Mouse (Mus musculus) midbrain, embryonic 16.5 days (tissue): ENCODE data around the gene Mepe. TPM values are rescaled to one million over a fixed set of nuclear protein-coding genes. Genes with fewer than 3 reads are reported as not detected.
A peak's percentile ranks its signal among the peaks of the same experiment; 100 is the strongest.

Experiments used
- ATAC-seq: fragments of 200-750 bp; cut with Nextera tagmentation; 2 replicates; pipeline ENCODE4 v1.8.0; 2017; ENCODE audit warnings: moderate TSS enrichment
- H3K27ac ChIP-seq: fragments of 300-500 bp; sonication (generic); 2 replicates; pipeline ENCODE4 v1.5.1; 2014; ENCODE audit warnings: mild to moderate bottlenecking, low read length, mixed read lengths
- H3K27me3 ChIP-seq: fragments of 300-500 bp; sonication (generic); 2 replicates; pipeline ENCODE4 v1.6.1; 2014; ENCODE audit warnings: low read depth, low read length, mixed read lengths; ENCODE audit not compliant: control insufficient read depth, insufficient read depth
- H3K36me3 ChIP-seq: fragments of 300-500 bp; sonication (generic); 2 replicates; pipeline ENCODE4 v1.6.1; 2014; ENCODE audit warnings: mild to moderate bottlenecking, low read length, moderate library complexity, mixed read lengths; ENCODE audit not compliant: control insufficient read depth, insufficient read depth
- H3K4me1 ChIP-seq: fragments of 300-500 bp; sonication (generic); 2 replicates; pipeline ENCODE4 v1.6.1; 2014; ENCODE audit warnings: mild to moderate bottlenecking, low read length, mixed read lengths; ENCODE audit not compliant: control insufficient read depth, insufficient read depth
- H3K4me2 ChIP-seq: fragments of 300-500 bp; sonication (generic); 2 replicates; pipeline ENCODE4 v1.6.1; 2014; ENCODE audit warnings: mild to moderate bottlenecking, low read length, mixed read lengths
- H3K4me3 ChIP-seq: fragments of 300-500 bp; sonication (generic); 2 replicates; pipeline ENCODE4 v1.5.1; 2014; ENCODE audit warnings: low read depth, mild to moderate bottlenecking, low read length, moderate library complexity, mixed read lengths
- H3K9ac ChIP-seq: fragments of 300-500 bp; sonication (generic); 2 replicates; pipeline ENCODE4 v1.6.1; 2014; ENCODE audit warnings: low read depth, low read length, mixed read lengths
- H3K9me3 ChIP-seq: fragments of 300-500 bp; sonication (generic); replicated peaks from 2 replicates; pipeline ENCODE4 v1.6.1; 2014; ENCODE audit warnings: mild to moderate bottlenecking, low read length, mixed read lengths; ENCODE audit not compliant: control insufficient read depth, poor library complexity, severe bottlenecking
- WGBS: fragments of 180-500 bp; shearing (Covaris S2); extraction: QIAGEN DNeasy Blood & Tissue Kit; methylation state at CpG from one replicate; pipeline ENCODE4 v1.1.7; 2014; 5-methylcytosine and 5-hydroxymethylcytosine counted together
- polyA plus RNA-seq: library from polyadenylated mRNA; unstranded; fragments of >200 nt; fragmentation: Nextera tagmentation; extraction: Ambion mirVana; gene quantifications from 2 replicates; pipeline ENCODE4 v1.2.1, GENCODE M21; 2015

The Mepe gene
- polyA plus RNA-seq, 1 experiment from 2014 or later = not detected

GRCm38 (mm10) chr5:104330088-104330487 is 5.0 kb downstream of the Mepe start:
- no peak overlapping the region for H3K4me3 ChIP-seq
- no peak overlapping the region for H3K27ac ChIP-seq
- no peaks in the 10 kb centered on the region for H3K9me3 ChIP-seq
- no peaks in the 10 kb centered on the region; the same call in 1 of the 2 replicates for H3K4me1 ChIP-seq
- no peaks in the 10 kb centered on the region for H3K27me3 ChIP-seq
- H3K36me3 ChIP-seq = no peaks in the 10 kb centered on the region
- 48% methylated on average over 5 of the region's 5 CpGs for WGBS
- H3K9ac ChIP-seq = no peak overlapping the region
- no peak overlapping the region for H3K4me2 ChIP-seq
- ATAC-seq = peak; percentile 19; the same call in 1 of the 2 replicates

GRCm38 (mm10) chr5:104332296-104332695 is 7.2 kb downstream of the Mepe start:
- no peak overlapping the region for H3K27ac ChIP-seq
- ATAC-seq = no peak
- no peak overlapping the region for H3K9ac ChIP-seq
- no peaks in the 10 kb centered on the region for H3K9me3 ChIP-seq
- 74% methylated on average over 3 of the region's 3 CpGs for WGBS
- H3K36me3 ChIP-seq = no peaks in the 10 kb centered on the region
- no peaks in the 10 kb centered on the region for H3K27me3 ChIP-seq
- no peak overlapping the region for H3K4me2 ChIP-seq
- H3K4me1 ChIP-seq = no peaks in the 10 kb centered on the region; the same call in 1 of the 2 replicates
- H3K4me3 ChIP-seq = no peak overlapping the region

GRCm38 (mm10) chr5:104333231-104333640 is 8.1 kb downstream of the Mepe start:
- WGBS = 39% methylated on average over 7 of the region's 7 CpGs
- peak; percentile 76 for ATAC-seq
- H3K4me1 ChIP-seq = no peaks in the 10 kb centered on the region; the same call in 1 of the 2 replicates
- no peaks in the 10 kb centered on the region for H3K27me3 ChIP-seq
- H3K4me3 ChIP-seq = no peak overlapping the region
- no peaks in the 10 kb centered on the region for H3K36me3 ChIP-seq
- no peak overlapping the region for H3K9ac ChIP-seq
- no peaks in the 10 kb centered on the region for H3K9me3 ChIP-seq
- H3K27ac ChIP-seq = no peak overlapping the region
- no peak overlapping the region for H3K4me2 ChIP-seq

GRCm38 (mm10) chr5:104333643-104334042 is 8.5 kb downstream of the Mepe start:
- Histone ChIP-seq H3K9ac (no peak overlapping the region), H3K27me3 (no peaks in the 10 kb centered on the region), H3K4me1 (no peaks in the 10 kb centered on the region; the same call in 1 of the 2 replicates), H3K9me3 (no peaks in the 10 kb centered on the region), H3K36me3 (no peaks in the 10 kb centered on the region), H3K27ac (no peak overlapping the region), H3K4me3 (no peak overlapping the region), H3K4me2 (no peak overlapping the region)
- WGBS = 75% methylated on average over 6 of the region's 6 CpGs
- ATAC-seq = no peak

GRCm38 (mm10) chr5:104334516-104334915 is 9.4 kb downstream of the Mepe start:
- Histone ChIP-seq H3K9me3 (no peaks in the 10 kb centered on the region), H3K27me3 (no peaks in the 10 kb centered on the region), H3K4me1 (no peaks in the 10 kb centered on the region; the same call in 1 of the 2 replicates), H3K4me3 (no peak overlapping the region), H3K4me2 (no peak overlapping the region), H3K9ac (no peak overlapping the region), H3K27ac (no peak overlapping the region), H3K36me3 (no peaks in the 10 kb centered on the region)
- no peak for ATAC-seq
- WGBS = 88% methylated on average over 14 of the region's 14 CpGs

- Histone ChIP-seq H3K4me3 (no peak overlapping the region), H3K9ac (no peak overlapping the region), H3K9me3 (no peaks in the 10 kb centered on the region), H3K27me3 (no peaks in the 10 kb centered on the region), H3K4me1 (no peaks in the 10 kb centered on the region; the same call in 1 of the 2 replicates), H3K27ac (no peak overlapping the region), H3K36me3 (no peaks in the 10 kb centered on the region), H3K4me2 (no peak overlapping the region)
- ATAC-seq = no peak
- 89% methylated on average over 5 of the region's 5 CpGs for WGBS
These were observed 10.8 kb downstream of the Mepe start for GRCm38 (mm10) chr5:104335962-104336361.

GRCm38 (mm10) chr5:104337491-104337890 is 12.4 kb downstream of the Mepe start:
- Histone ChIP-seq H3K4me2 (no peak overlapping the region), H3K4me1 (no peaks in the 10 kb centered on the region; the same call in 1 of the 2 replicates), H3K36me3 (no peaks in the 10 kb centered on the region), H3K9ac (no peak overlapping the region), H3K9me3 (no peaks in the 10 kb centered on the region), H3K4me3 (no peak overlapping the region), H3K27me3 (no peaks in the 10 kb centered on the region), H3K27ac (no peak overlapping the region)
- ATAC-seq = no peak
- 78% methylated on average over 4 of the region's 4 CpGs for WGBS

GRCm38 (mm10) chr5:104339009-104339408 is 13.9 kb downstream of the Mepe start:
- 79% methylated on average over 5 of the region's 5 CpGs for WGBS
- Histone ChIP-seq H3K27ac (no peak overlapping the region), H3K4me1 (no peaks in the 10 kb centered on the region; the same call in 1 of the 2 replicates), H3K4me2 (no peak overlapping the region), H3K36me3 (no peaks in the 10 kb centered on the region), H3K9me3 (no peaks in the 10 kb centered on the region), H3K9ac (no peak overlapping the region), H3K27me3 (no peaks in the 10 kb centered on the region), H3K4me3 (no peak overlapping the region)
- no peak for ATAC-seq

GRCm38 (mm10) chr5:104339706-104340512 is 14.8 kb downstream of the Mepe start:
- no peaks in the 10 kb centered on the region; the same call in 1 of the 2 replicates for H3K4me1 ChIP-seq
- 20% methylated on average over 14 of the region's 14 CpGs for WGBS
- H3K36me3 ChIP-seq = no peaks in the 10 kb centered on the region
- H3K4me3 ChIP-seq = no peak overlapping the region
- H3K9me3 ChIP-seq = no peaks in the 10 kb centered on the region
- peak overlapping the region; percentile 47 for H3K4me2 ChIP-seq
- H3K27me3 ChIP-seq = no peaks in the 10 kb centered on the region
- 0 out of 2 replicates have a peak overlapping the region, but pooled peaks have one; percentile 31 for H3K9ac ChIP-seq
- ATAC-seq = peak; percentile 89
- no peak overlapping the region for H3K27ac ChIP-seq
